Mouse (Mus musculus) neural tube, embryonic 14.5 days (tissue): ENCODE data around the gene Ciz1. TPM values are rescaled to one million over a fixed set of nuclear protein-coding genes. Genes with fewer than 3 reads are reported as not detected.
"Not testable (repeated sequence)": the region's sequence is repeated elsewhere in the genome, so short reads cannot be mapped to it uniquely, and the experiment has no call there.

Experiments used
- ATAC-seq: fragments of 200-750 bp; cut with Nextera tagmentation; 2 replicates; pipeline ENCODE4 v1.8.0; 2017; ENCODE audit warnings: low read depth, mild to moderate bottlenecking, moderate TSS enrichment, moderate library complexity
- H3K27ac ChIP-seq: fragments of 300-500 bp; sonication (generic); 2 replicates; pipeline ENCODE4 v1.5.1; 2014; ENCODE audit warnings: low read depth, mild to moderate bottlenecking, control low read depth, low read length, moderate library complexity, mixed read lengths
- H3K27me3 ChIP-seq: fragments of 300-500 bp; sonication (generic); 2 replicates; pipeline ENCODE4 v1.6.1; 2014; ENCODE audit warnings: low read length; ENCODE audit not compliant: control insufficient read depth, insufficient read depth
- H3K36me3 ChIP-seq: fragments of 300-500 bp; sonication (generic); 2 replicates; pipeline ENCODE4 v1.6.1; 2014; ENCODE audit warnings: low read length, mixed read lengths; ENCODE audit not compliant: control insufficient read depth, insufficient read depth
- H3K4me1 ChIP-seq: fragments of 300-500 bp; sonication (generic); 2 replicates; pipeline ENCODE4 v1.6.1; 2014; ENCODE audit warnings: low read length; ENCODE audit not compliant: control insufficient read depth, insufficient read depth
- H3K4me2 ChIP-seq: fragments of 300-500 bp; sonication (generic); 2 replicates; pipeline ENCODE4 v1.6.1; 2014; ENCODE audit warnings: mild to moderate bottlenecking, low read depth, low read length, control low read depth
- H3K4me3 ChIP-seq: fragments of 300-500 bp; sonication (generic); 2 replicates; pipeline ENCODE4 v1.5.1; 2014; ENCODE audit warnings: low read depth, low read length, control low read depth, mixed read lengths
- H3K9ac ChIP-seq: fragments of 300-500 bp; sonication (generic); replicated peaks from 2 replicates; pipeline ENCODE4 v1.6.1; 2014; ENCODE audit warnings: low read depth, mild to moderate bottlenecking, control low read depth, low read length, mixed read lengths
- H3K9me3 ChIP-seq: fragments of 300-500 bp; sonication (generic); 2 replicates; pipeline ENCODE4 v1.6.1; 2016; ENCODE audit warnings: low read length; ENCODE audit not compliant: control insufficient read depth
- WGBS: fragments of 180-500 bp; shearing (Covaris S2); extraction: QIAGEN DNeasy Blood & Tissue Kit; methylation state at CpG from one replicate; pipeline ENCODE4 v1.1.7; 2014; 5-methylcytosine and 5-hydroxymethylcytosine counted together
- polyA plus RNA-seq: library from polyadenylated mRNA; unstranded; fragments of >200 nt; fragmentation: Nextera tagmentation; extraction: Ambion mirVana; gene quantifications from 2 replicates; pipeline ENCODE4 v1.2.1, GENCODE M21; 2014

Ciz1 gene
- polyA plus RNA-seq, 1 experiment from 2014 or later = 47.7 TPM

- H3K4me1 ChIP-seq = peaks cover 15% of the 10 kb centered on the region
- 46% methylated on average over 5 of the region's 5 CpGs for WGBS
- H3K27ac ChIP-seq = peak overlapping the region; percentile 78; the same call in 1 of the 2 replicates
- peak overlapping the region; percentile 88 for H3K4me2 ChIP-seq
- H3K9me3 ChIP-seq, ATAC-seq, H3K27me3 ChIP-seq, H3K36me3 ChIP-seq: not testable (repeated sequence)
- H3K9ac ChIP-seq = peak overlapping the region; percentile 88; the same call in 1 of the 2 replicates
- peak overlapping the region; percentile 79 for H3K4me3 ChIP-seq
Observed at GRCm38 (mm10) chr2:32362274-32362673, 10.1 kb downstream of the Ciz1 start.

GRCm38 (mm10) chr2:32362817-32363340 lies 10.8 kb downstream of the Ciz1 start:
- peaks cover 15% of the 10 kb centered on the region for H3K4me1 ChIP-seq
- no peaks in the 10 kb centered on the region for H3K9me3 ChIP-seq
- H3K9ac ChIP-seq = peak overlapping the region; percentile 88
- peaks cover 8% of the 10 kb centered on the region; the same call in 1 of the 2 replicates for H3K36me3 ChIP-seq
- H3K4me2 ChIP-seq = peak overlapping the region; percentile 88
- peak overlapping the region; percentile 79 for H3K4me3 ChIP-seq
- H3K27me3 ChIP-seq = no peaks in the 10 kb centered on the region
- under 1% methylated on average over 53 of the region's 53 CpGs for WGBS
- peak; percentile 87 for ATAC-seq
- H3K27ac ChIP-seq = peak overlapping the region; percentile 78

GRCm38 (mm10) chr2:32363376-32364106 lies 11.4 kb downstream of the Ciz1 start:
- no peak for ATAC-seq
- WGBS = 14% methylated on average over 17 of the region's 19 CpGs

GRCm38 (mm10) chr2:32364121-32364520 lies 12.0 kb downstream of the Ciz1 start:
- no peaks in the 10 kb centered on the region for H3K9me3 ChIP-seq
- H3K27ac ChIP-seq = no peak overlapping the region
- 92% methylated on average over 8 of the region's 8 CpGs for WGBS
- H3K4me3 ChIP-seq = peak overlapping the region; percentile 79
- 0 out of 2 replicates have a peak overlapping the region, but pooled peaks have one; percentile 88 for H3K9ac ChIP-seq
- H3K4me1 ChIP-seq = peaks cover 15% of the 10 kb centered on the region
- ATAC-seq = no peak
- peaks cover 13% of the 10 kb centered on the region; the same call in 1 of the 2 replicates for H3K36me3 ChIP-seq
- peak overlapping the region; percentile 88 for H3K4me2 ChIP-seq
- no peaks in the 10 kb centered on the region for H3K27me3 ChIP-seq

More at GRCm38 (mm10) chr2:32363376-32364106, 11.4 kb downstream of the Ciz1 start:
- Histone ChIP-seq H3K9ac (peak overlapping the region; percentile 88), H3K4me2 (peak overlapping the region; percentile 88), H3K27ac (peak overlapping the region; percentile 78), H3K4me3 (peak overlapping the region; percentile 79), H3K36me3 (peaks cover 11% of the 10 kb centered on the region; the same call in 1 of the 2 replicates), H3K4me1 (peaks cover 15% of the 10 kb centered on the region), H3K27me3 (no peaks in the 10 kb centered on the region), H3K9me3 (no peaks in the 10 kb centered on the region)

GRCm38 (mm10) chr2:32367315-32367714 lies 15.2 kb downstream of the Ciz1 start:
- Histone ChIP-seq H3K4me3 (no peak overlapping the region), H3K36me3 (peaks cover 39% of the 10 kb centered on the region; the same call in 1 of the 2 replicates), H3K27me3 (no peaks in the 10 kb centered on the region), H3K27ac (no peak overlapping the region), H3K9ac (no peak overlapping the region), H3K9me3 (no peaks in the 10 kb centered on the region), H3K4me2 (no peak overlapping the region), H3K4me1 (peaks cover 11% of the 10 kb centered on the region)
- no peak for ATAC-seq
- WGBS = over 99% methylated on average over 5 of the region's 5 CpGs

GRCm38 (mm10) chr2:32374191-32374590 lies 22.1 kb downstream of the Ciz1 start:
- Histone ChIP-seq H3K4me3 (no peak overlapping the region), H3K9me3 (no peaks in the 10 kb centered on the region), H3K9ac (no peak overlapping the region), H3K36me3 (peaks cover 78% of the 10 kb centered on the region), H3K4me2 (no peak overlapping the region), H3K27ac (no peak overlapping the region), H3K4me1 (no peaks in the 10 kb centered on the region), H3K27me3 (no peaks in the 10 kb centered on the region)
- no peak for ATAC-seq
- WGBS = 90% methylated on average over 10 of the region's 10 CpGs

- WGBS = 92% methylated on average over 13 of the region's 13 CpGs
- ATAC-seq = no peak
- H3K36me3 ChIP-seq = peaks cover 70% of the 10 kb centered on the region
- no peak overlapping the region for H3K27ac ChIP-seq
- H3K4me1 ChIP-seq = no peaks in the 10 kb centered on the region
- H3K9ac ChIP-seq = no peak overlapping the region
- H3K9me3 ChIP-seq = no peaks in the 10 kb centered on the region
- no peak overlapping the region for H3K4me2 ChIP-seq
- H3K4me3 ChIP-seq = no peak overlapping the region
- H3K27me3 ChIP-seq = no peaks in the 10 kb centered on the region
Observed at GRCm38 (mm10) chr2:32375317-32375940, 23.3 kb downstream of the Ciz1 start.

GRCm38 (mm10) chr2:32376963-32377362 lies 24.8 kb downstream of the Ciz1 start:
- 92% methylated on average over 10 of the region's 10 CpGs for WGBS
- H3K4me2 ChIP-seq = no peak overlapping the region
- H3K4me3 ChIP-seq = no peak overlapping the region
- H3K36me3 ChIP-seq = peaks cover 57% of the 10 kb centered on the region
- ATAC-seq = no peak
- no peaks in the 10 kb centered on the region; the same call in 1 of the 2 replicates for H3K27me3 ChIP-seq
- H3K9me3 ChIP-seq = no peaks in the 10 kb centered on the region
- no peak overlapping the region for H3K9ac ChIP-seq
- H3K4me1 ChIP-seq = peaks cover 8% of the 10 kb centered on the region
- H3K27ac ChIP-seq = no peak overlapping the region
